Mouse (Mus musculus) kidney, embryonic 16.5 days (tissue): ENCODE results near the gene Ctbs. TPM values are rescaled to one million over a fixed set of nuclear protein-coding genes. Genes with fewer than 3 reads are reported as not detected.

Experiments used
- ATAC-seq: fragments of 200-750 bp; cut with Nextera tagmentation; 2 replicates; pipeline ENCODE4 v1.8.0; 2017; ENCODE audit warnings: moderate TSS enrichment; ENCODE audit not compliant: low FRiP score, low TSS enrichment
- H3K27ac ChIP-seq: fragments of 300-500 bp; sonication (generic); 2 replicates; pipeline ENCODE4 v1.5.1; 2014; ENCODE audit warnings: low read length
- H3K27me3 ChIP-seq: fragments of 300-500 bp; sonication (generic); 2 replicates; pipeline ENCODE4 v1.6.1; 2014; ENCODE audit warnings: low read length, control low read depth, mixed read lengths; ENCODE audit not compliant: insufficient read depth
- H3K36me3 ChIP-seq: fragments of 300-500 bp; sonication (generic); 2 replicates; pipeline ENCODE4 v1.6.1; 2014; ENCODE audit warnings: low read length, control low read depth, mixed read lengths; ENCODE audit not compliant: insufficient read depth
- H3K4me1 ChIP-seq: fragments of 300-500 bp; sonication (generic); 2 replicates; pipeline ENCODE4 v1.6.1; 2014; ENCODE audit warnings: low read length, control low read depth, mixed read lengths; ENCODE audit not compliant: insufficient read depth
- H3K4me2 ChIP-seq: fragments of 300-500 bp; sonication (generic); replicated peaks from 2 replicates; pipeline ENCODE4 v1.6.1; 2014; ENCODE audit warnings: low read depth, low read length
- H3K4me3 ChIP-seq: fragments of 300-500 bp; sonication (generic); 2 replicates; pipeline ENCODE4 v1.5.1; 2014; ENCODE audit warnings: mild to moderate bottlenecking, low read length
- H3K9ac ChIP-seq: fragments of 300-500 bp; sonication (generic); replicated peaks from 2 replicates; pipeline ENCODE4 v1.6.1; 2014; ENCODE audit warnings: low read length
- H3K9me3 ChIP-seq: fragments of 300-500 bp; sonication (generic); 2 replicates; pipeline ENCODE4 v1.6.1; 2016; ENCODE audit warnings: low read length, control low read depth
- WGBS: fragments of 180-500 bp; shearing (Covaris S2); extraction: QIAGEN DNeasy Blood & Tissue Kit; methylation state at CpG from one replicate; pipeline ENCODE4 v1.1.7; 2014; 5-methylcytosine and 5-hydroxymethylcytosine counted together
- polyA plus RNA-seq: library from polyadenylated mRNA; unstranded; fragments of >200 nt; fragmentation: Nextera tagmentation; extraction: Ambion mirVana; gene quantifications from 2 replicates; pipeline ENCODE4 v1.2.1, GENCODE M21; 2015

The Ctbs gene
- polyA plus RNA-seq, 1 experiment from 2014 or later, result 17.4 TPM

DNA sequence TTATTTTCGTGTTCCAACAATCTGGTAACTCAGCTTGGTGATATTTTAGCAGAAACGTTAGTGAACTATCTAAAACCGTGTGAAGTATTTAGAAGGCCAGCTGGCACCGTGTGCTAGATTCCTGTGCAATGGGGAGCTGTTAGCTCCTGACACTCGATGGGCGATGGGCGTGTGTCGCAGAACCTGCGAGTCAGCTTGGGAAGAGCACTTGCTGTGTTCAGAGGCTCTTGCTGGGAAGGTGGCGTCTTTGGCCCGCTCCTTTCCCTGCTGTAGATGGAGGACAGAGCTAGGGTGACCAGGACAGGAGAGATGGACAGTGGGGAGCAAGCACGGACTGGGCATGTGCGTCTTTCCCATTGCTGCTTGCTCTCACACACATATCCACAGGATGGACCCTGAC is 36.6 kb upstream of the Ctbs start:
- no peak overlapping the region for H3K27ac ChIP-seq
- H3K9me3 ChIP-seq, result no peaks in the 10 kb centered on the region
- H3K4me3 ChIP-seq, result no peak overlapping the region
- H3K9ac ChIP-seq, result no peak overlapping the region
- H3K4me2 ChIP-seq, result no peak overlapping the region
- H3K36me3 ChIP-seq, result no peaks in the 10 kb centered on the region; the same call in 1 of the 2 replicates
- 91% methylated on average over 13 of the region's 13 CpGs for WGBS
- no peaks in the 10 kb centered on the region for H3K4me1 ChIP-seq
- no peaks in the 10 kb centered on the region for H3K27me3 ChIP-seq
- no peak for ATAC-seq

GRCm38 (mm10) chr3:146413992-146414391 is 35.6 kb upstream of the Ctbs start:
- ATAC-seq, result no peak
- Histone ChIP-seq H3K27ac (no peak overlapping the region), H3K4me3 (no peak overlapping the region), H3K36me3 (peaks cover 4% of the 10 kb centered on the region), H3K9me3 (no peaks in the 10 kb centered on the region), H3K4me1 (no peaks in the 10 kb centered on the region), H3K27me3 (no peaks in the 10 kb centered on the region), H3K4me2 (no peak overlapping the region), H3K9ac (no peak overlapping the region)
- WGBS, result 89% methylated on average over 4 of the region's 4 CpGs

DNA sequence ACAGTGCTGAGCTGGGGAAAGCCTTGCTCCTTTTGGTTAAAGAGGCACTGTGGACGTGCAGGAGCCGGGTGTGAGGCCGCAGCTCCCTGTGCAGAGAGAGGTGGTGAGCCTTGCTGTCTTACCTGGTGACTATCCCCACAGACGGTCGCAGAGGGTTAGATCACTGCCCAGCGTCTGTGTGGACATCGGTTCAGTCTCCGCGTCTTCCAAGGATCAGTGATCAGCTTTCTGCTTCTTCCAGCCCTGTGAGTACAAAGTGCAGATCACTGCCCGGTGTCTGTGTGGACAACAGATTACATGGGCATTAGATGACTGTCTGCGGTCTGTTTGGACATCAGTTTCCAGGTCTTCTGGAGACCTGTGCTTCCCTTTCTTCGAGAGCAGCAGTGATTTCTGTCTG is 35.0 kb upstream of the Ctbs start:
- H3K36me3 ChIP-seq, result peaks cover 8% of the 10 kb centered on the region
- 78% methylated on average over 12 of the region's 12 CpGs for WGBS
- H3K4me3 ChIP-seq, result no peak overlapping the region
- ATAC-seq, result no peak
- H3K27ac ChIP-seq, result no peak overlapping the region
- no peak overlapping the region for H3K9ac ChIP-seq
- H3K9me3 ChIP-seq, result no peaks in the 10 kb centered on the region
- H3K27me3 ChIP-seq, result no peaks in the 10 kb centered on the region
- no peak overlapping the region for H3K4me2 ChIP-seq
- no peaks in the 10 kb centered on the region for H3K4me1 ChIP-seq

DNA sequence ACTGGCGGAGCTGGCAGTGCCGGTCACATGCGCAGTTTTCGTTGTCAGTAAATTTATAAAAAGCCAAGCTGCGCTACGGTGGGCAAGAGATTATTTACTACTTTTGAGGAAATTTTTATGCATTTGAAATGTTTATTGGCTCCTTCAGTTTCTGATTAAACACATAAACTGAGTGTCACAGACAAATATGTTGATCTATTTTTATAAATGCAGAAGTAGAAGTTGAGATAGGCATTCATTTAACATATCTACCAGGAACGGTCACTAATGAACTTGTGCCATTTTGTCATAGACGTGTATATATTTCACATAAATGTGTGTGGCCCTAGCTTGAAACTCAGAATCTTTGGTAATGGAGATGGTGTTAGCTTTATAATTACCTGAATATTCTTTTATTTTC is 31.7 kb upstream of the Ctbs start:
- 95% methylated on average over 8 of the region's 8 CpGs for WGBS

GRCm38 (mm10) chr3:146418901-146419300 is 30.7 kb upstream of the Ctbs start:
- Histone ChIP-seq H3K27me3 (no peaks in the 10 kb centered on the region), H3K27ac (no peak overlapping the region), H3K4me1 (peaks cover 4% of the 10 kb centered on the region; the same call in 1 of the 2 replicates), H3K9ac (no peak overlapping the region), H3K4me2 (no peak overlapping the region), H3K9me3 (no peaks in the 10 kb centered on the region), H3K4me3 (no peak overlapping the region), H3K36me3 (peaks cover 27% of the 10 kb centered on the region)
- WGBS, result 89% methylated on average over 7 of the region's 7 CpGs
- ATAC-seq, result no peak

More for the DNA sequence above, 31.7 kb upstream of the Ctbs start:
- Histone ChIP-seq H3K9ac (no peak overlapping the region), H3K4me3 (no peak overlapping the region), H3K4me2 (no peak overlapping the region), H3K4me1 (peaks cover 4% of the 10 kb centered on the region; the same call in 1 of the 2 replicates), H3K27me3 (no peaks in the 10 kb centered on the region), H3K36me3 (peaks cover 18% of the 10 kb centered on the region), H3K27ac (no peak overlapping the region), H3K9me3 (no peaks in the 10 kb centered on the region)
- no peak for ATAC-seq

GRCm38 (mm10) chr3:146419534-146419933 is 30.1 kb upstream of the Ctbs start:
- H3K9me3 ChIP-seq, result no peaks in the 10 kb centered on the region
- no peak overlapping the region for H3K4me2 ChIP-seq
- no peak overlapping the region for H3K9ac ChIP-seq
- H3K4me1 ChIP-seq, result peaks cover 7% of the 10 kb centered on the region; the same call in 1 of the 2 replicates
- peaks cover 27% of the 10 kb centered on the region for H3K36me3 ChIP-seq
- no peak overlapping the region for H3K4me3 ChIP-seq
- no peak for ATAC-seq
- 93% methylated on average over 9 of the region's 9 CpGs for WGBS
- H3K27me3 ChIP-seq, result no peaks in the 10 kb centered on the region
- no peak overlapping the region for H3K27ac ChIP-seq

DNA sequence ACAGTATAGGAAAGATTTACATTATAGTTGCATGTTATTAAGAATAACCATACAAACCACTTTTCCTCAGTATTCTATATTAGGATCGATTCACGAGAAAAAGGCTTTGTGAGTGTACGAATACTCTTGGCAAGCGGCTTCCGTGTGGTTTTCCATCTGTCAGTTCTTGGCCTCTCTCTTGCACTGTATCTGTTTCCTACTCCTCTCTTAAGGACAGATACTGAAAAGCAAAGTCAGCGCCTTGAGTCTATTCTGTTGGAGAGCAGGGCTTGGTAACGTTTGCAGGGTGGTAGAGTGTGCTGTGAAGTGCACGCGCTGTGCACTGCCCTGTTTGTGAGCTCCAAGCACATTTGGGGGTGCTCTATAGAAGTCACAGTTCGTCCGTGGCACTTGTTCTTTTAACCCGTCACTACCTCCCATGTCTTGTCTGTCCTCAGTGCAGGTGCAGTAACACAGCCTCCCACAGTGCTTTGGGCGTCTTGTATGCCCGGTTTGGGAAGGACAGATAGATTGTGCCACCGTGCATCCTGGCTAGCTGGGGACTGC is 29.5 kb upstream of the Ctbs start:
- peaks cover 27% of the 10 kb centered on the region for H3K36me3 ChIP-seq

GRCm38 (mm10) chr3:146421787-146422186 is 27.8 kb upstream of the Ctbs start:
- Histone ChIP-seq H3K9ac (no peak overlapping the region), H3K27ac (no peak overlapping the region), H3K4me2 (no peak overlapping the region), H3K4me3 (no peak overlapping the region), H3K36me3 (peaks cover 33% of the 10 kb centered on the region), H3K4me1 (peaks cover 9% of the 10 kb centered on the region; the same call in 1 of the 2 replicates), H3K9me3 (no peaks in the 10 kb centered on the region), H3K27me3 (no peaks in the 10 kb centered on the region)
- no peak for ATAC-seq
- 18% methylated on average over 8 of the region's 8 CpGs for WGBS

More for the DNA sequence above, 29.5 kb upstream of the Ctbs start:
- 91% methylated on average over 15 of the region's 15 CpGs for WGBS
- H3K9ac ChIP-seq, result no peak overlapping the region
- H3K9me3 ChIP-seq, result no peaks in the 10 kb centered on the region
- ATAC-seq, result no peak
- no peak overlapping the region for H3K27ac ChIP-seq
- no peak overlapping the region for H3K4me2 ChIP-seq
- H3K4me3 ChIP-seq, result no peak overlapping the region
- no peaks in the 10 kb centered on the region for H3K27me3 ChIP-seq
- H3K4me1 ChIP-seq, result peaks cover 9% of the 10 kb centered on the region; the same call in 1 of the 2 replicates

GRCm38 (mm10) chr3:146423710-146424109 is 25.9 kb upstream of the Ctbs start:
- Histone ChIP-seq H3K36me3 (peaks cover 46% of the 10 kb centered on the region), H3K4me3 (no peak overlapping the region), H3K4me1 (peaks cover 9% of the 10 kb centered on the region; the same call in 1 of the 2 replicates), H3K9me3 (no peaks in the 10 kb centered on the region), H3K4me2 (no peak overlapping the region), H3K9ac (no peak overlapping the region), H3K27ac (no peak overlapping the region), H3K27me3 (no peaks in the 10 kb centered on the region)
- ATAC-seq, result no peak
- 86% methylated on average over 7 of the region's 7 CpGs for WGBS

- no peak for ATAC-seq
- Histone ChIP-seq H3K36me3 (peaks cover 47% of the 10 kb centered on the region), H3K4me1 (peaks cover 9% of the 10 kb centered on the region; the same call in 1 of the 2 replicates), H3K27ac (no peak overlapping the region), H3K4me2 (no peak overlapping the region), H3K9ac (no peak overlapping the region), H3K4me3 (no peak overlapping the region), H3K9me3 (no peaks in the 10 kb centered on the region), H3K27me3 (no peaks in the 10 kb centered on the region)
- 69% methylated on average over 7 of the region's 7 CpGs for whole genome bisulfite sequencing
These were observed 25.2 kb upstream of the Ctbs start for GRCm38 (mm10) chr3:146424306-146424900.
